Mouse (Mus musculus) embryo, embryonic 10.5 days (tissue): ENCODE measurements around the gene Pank1.
A peak's percentile ranks its signal among the peaks of the same experiment; 100 is the strongest.

ENCODE experiments used
- DNase-seq: peaks from one replicate; pipeline ENCODE4 v3.0.0-alpha.2; 2015; ENCODE audit warnings: low spot score

Gene Pank1

DNA sequence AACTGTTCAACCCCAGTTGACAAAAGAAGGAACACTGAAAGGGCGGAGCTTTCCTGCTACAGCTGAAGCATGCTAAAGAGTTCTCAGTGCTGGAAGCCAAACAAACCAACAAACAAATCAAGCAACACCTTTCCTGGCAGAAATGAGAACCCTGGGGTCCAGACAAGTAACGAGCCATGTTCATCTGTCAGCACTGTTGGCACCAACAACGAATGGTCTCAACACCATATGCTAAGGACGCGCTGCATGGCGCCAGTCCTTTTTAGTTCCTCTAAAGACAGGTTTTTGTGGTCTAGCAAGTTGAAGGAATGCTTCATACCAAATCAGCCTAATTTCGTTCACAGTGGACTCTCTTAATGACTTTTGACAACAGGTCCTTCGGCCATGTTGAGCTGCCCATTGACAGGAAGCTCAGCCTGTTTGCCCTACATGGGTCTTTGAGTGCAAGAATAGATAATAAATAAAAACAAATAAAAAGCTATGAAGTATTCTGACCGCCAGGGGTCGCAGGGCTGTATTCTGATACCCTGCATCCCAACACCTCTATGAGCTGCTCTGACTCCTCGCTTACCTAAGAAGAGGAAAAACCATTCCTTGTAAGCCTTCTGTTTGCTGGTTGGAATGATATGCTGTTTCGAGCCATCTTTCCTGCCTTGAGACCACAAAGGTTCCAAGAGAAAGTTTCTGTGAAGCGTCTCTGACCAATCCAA, 53.2 kb downstream of the Pank1 start:
- peak; percentile 66 for DNase-seq

DNA sequence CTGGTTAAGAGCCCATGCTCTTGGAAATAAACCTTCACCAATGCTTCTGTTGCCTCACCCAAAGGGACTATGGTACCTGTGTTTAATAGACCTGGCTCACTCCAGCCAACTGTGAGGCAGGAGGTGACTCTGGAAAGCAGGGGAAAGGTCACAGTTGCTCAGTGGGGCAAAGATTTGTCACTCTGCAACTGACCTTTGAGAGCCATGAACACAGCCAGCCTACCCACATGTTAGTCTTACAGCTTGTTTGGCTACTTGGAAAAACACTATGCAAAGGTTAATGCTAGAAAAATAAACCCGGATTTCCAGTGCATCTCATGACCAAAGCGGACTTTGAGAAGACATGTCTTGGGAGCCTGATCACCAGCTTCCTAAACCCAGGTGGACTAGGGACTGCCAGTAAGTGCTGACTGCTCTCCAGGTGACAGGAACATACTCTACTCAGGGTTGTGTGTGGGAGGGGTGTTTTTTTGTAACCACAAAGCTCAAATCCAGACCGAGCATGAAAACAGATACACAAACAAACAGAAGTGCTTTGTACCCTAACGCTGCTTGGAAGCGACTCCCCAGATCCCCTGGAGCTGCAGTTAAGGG, 59.6 kb downstream of the Pank1 start:
- DNase-seq: no peak

DNA sequence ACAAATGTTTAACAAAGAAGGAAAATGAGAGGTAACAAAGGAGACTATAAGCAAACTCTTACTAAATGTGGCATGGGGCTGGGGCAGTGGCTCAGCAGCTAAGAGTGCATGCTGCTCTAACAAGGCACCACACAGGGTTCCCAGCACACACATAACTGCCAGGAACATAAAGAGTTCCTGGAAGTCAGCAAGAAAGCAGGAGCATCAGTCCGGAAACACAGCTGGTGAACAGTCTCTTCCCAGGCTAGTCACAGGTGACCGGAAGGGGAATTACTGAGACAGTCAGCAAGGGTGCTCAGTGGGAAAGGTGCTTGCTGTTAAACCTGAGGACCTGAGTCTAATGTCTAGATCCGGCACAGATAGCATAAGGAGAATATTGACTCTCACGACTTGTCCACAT, 63.9 kb downstream of the Pank1 start:
- no peak for DNase-seq

DNA sequence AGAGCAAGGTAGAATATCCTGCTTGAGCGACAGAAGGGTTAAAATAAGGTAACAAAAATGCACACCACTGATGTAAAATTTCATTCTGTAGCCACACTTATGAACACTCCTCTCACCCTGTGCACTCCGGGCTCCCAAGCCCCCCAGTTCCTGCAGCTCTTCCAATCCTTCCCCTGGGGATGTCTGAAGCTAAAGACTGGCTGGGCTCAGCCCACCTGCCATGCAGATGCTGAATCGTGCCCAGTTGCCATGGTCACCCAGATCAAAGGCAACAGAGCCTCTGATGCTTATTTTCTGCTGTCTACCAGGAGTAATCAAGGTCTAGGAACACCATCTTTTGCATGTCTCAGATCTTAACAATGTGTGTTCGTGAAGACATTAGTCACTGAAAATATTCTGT, 64.6 kb downstream of the Pank1 start:
- DNase-seq: peak; percentile 33

DNA sequence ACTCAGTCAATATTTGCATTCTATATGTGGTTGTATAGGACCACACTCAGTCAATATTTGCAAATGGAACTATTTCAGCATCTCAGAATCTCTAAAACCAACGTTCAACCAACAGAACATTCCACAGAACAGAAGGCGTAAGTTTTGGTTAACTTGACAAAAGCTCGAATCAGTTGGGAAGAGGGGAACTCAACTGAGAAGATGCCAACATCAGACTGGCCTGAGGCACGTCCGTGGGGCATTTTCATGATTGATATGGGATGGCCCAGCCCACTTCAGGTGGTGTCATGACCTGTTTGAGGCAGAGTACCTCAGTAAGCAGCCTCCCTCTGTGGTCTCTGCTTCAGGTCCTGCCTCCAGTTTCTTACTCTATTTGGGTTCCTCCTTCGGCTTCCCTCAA, 65.3 kb downstream of the Pank1 start:
- DNase-seq: no peak

DNA sequence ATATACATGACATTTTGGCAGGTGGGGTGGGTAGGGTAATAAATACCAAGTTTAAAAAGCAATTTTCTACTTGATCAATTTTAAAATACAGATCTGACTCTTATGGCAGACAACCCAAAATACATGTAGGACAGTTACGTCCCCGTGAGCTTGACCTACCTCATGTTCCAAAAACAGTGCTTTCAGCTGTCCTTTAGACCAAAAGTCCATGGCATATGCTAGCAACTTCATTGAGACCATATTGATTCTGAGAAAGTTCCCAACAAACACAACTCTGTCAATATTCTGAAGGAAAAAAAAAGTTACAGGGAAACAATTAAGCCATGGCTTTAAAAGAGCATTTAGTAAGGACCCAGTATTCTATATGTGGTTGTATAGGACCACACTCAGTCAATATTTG, 65.7 kb downstream of the Pank1 start:
- DNase-seq: no peak

DNA sequence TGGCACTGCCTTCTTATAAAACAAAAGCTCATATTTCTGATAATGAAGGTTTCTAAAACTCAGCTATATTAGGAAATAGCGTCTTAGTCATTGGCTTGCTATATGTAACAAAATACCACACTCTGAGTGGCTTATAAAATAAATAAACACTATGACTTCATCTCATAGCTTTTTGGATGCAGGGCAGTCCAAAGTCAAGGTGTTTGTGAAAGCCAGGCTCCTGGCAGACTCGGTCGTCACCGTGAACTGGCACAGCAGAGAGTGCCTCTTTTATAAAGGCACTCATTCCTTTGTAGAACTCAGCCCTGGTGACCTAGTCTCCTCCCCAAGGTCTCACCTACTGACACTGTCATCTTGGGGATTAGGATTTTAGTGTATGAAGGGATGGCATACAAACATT, 66.5 kb downstream of the Pank1 start:
- DNase-seq: no peak

DNA sequence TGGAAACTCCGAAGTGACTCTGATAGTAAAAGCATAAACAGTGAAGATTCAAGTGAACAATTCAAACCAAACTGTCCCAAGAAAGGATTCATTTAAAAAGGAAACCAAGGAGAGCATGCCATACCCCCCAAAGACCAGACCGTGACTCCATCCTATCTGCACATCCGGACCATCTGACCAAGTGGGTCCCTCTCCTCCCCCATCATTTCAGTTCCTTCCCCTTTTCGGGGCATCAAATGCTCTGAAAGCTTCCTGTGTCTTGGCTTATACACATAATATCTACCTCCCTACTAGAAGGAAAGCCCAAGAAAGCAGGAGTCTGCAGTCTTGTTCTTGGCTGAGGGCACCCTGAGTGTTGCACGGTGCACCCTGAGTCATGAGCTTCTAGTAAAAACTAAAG, 72.1 kb downstream of the Pank1 start:
- no peak for DNase-seq

DNA sequence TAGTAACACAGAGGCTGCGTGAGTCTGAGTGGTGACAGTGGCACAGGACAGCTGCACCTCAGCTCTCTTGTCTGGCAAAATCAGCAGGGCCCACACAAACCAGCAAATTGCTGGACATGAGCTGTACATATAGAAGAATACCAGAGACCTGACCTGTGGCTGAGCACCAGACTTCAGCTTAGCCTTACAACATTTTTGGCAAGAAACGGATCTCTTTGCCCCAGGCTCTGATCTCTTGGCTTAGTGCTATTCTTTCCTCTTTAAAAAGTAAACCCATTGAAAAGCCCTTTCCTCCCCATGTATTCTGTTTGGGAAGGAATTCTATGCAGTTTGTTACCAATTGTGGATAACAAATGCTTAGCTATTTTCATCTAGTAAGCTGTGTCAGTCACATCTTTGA, 74.2 kb downstream of the Pank1 start:
- DNase-seq: no peak

DNA sequence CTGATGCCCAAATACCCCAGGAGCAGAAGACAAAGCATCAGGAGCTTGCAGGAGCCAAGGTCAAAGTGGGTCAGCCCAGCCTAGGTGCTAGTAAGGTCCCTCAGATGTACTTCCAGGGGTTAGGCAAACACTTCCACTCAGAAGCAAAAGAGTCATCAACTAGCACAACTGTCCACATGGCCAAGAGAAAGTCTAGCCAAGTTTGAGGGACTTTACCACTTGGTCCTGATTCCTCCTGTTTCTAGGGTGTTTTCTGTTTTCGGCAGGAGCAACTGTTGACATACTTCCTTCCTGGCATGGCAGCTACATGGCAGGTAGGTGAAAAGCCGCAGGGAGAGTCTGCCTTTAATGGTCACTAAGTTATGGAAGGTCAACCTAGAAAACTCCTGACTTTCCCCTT, 74.7 kb downstream of the Pank1 start:
- DNase-seq: no peak

DNA sequence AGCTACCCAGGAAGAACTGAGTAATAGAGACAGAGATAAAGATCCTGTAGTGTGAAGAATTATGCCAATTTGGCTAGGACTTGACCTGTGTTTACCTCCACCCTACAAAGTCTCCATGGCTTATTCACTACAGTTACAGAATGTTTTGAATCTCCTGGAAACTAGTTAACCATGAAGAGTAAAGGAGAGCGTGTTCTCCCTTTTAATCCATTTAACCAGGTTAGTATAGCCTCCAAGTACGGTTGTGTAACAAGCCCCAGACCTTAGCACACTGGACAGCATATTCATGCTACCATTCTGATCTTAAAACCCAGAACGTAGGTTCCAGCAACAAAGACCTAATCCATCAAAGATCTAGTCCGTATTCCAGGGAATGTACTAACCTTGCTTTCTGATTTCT, 75.9 kb downstream of the Pank1 start:
- DNase-seq: no peak

DNA sequence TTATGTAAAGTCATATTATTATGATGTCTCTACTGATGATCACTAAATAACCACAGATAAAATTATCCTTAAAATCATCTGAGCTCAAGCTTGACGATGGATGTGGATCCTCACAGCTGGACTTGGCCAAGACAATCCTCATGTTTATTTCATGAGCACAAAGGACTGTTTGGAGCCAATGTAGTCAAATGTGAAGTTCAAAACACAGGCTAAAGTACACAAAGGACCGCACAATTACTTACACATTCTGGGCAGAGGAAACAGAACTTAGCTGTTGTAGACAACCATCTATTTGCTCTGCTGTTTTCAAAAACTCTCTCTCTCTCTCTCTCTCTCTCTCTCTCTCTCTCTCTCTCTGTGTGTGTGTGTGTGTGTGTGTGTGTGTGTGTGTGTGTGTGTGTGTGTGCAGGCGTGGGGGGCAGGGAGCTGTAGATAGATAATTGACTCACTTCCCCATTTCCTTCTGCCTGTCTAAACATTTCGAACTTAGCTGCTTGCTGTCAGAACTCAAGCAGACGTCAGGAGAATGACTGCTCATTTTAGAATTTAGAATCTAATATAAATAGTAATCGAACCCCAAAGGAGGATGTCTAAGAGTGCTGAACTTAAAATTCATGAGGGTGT, 79.5 kb downstream of the Pank1 start:
- DNase-seq: no peak

DNA sequence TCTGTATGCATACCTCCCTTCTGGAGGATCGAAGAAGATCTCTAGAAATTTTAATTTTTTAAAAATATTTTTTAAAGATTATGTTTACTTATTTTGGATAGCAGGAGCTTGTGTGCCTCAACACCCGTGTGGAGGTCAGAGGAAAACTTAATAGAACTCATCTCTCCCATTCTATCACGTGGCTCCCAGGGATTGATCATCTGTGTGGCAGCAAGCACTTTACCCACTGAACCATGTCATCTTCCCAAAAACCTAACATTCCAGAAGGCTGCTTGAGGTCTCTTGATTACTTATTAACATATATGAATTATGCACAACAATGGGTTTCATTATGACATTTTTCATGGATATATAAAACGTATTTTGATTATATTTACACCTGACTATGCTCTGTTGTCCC, 82.9 kb downstream of the Pank1 start:
- no peak for DNase-seq

DNA sequence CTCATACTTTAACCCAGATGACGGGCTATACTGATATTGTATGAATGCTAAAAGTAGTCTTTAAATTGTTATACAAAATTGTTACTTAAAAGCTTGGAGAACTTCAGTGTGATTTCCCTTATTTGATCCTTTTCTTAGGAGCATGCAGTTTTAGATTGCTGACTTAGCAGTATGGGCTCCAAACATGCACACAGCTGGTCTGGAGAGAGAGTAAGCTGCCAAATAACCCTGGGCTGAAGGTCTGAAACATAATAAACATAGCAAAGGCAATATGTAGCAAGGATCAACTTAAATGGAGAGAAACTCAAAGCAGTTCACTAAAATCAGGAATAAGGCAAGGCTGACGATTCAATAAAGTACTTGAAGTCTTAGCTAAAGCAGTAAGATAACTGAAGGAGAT, 96.8 kb downstream of the Pank1 start:
- DNase-seq: no peak

DNA sequence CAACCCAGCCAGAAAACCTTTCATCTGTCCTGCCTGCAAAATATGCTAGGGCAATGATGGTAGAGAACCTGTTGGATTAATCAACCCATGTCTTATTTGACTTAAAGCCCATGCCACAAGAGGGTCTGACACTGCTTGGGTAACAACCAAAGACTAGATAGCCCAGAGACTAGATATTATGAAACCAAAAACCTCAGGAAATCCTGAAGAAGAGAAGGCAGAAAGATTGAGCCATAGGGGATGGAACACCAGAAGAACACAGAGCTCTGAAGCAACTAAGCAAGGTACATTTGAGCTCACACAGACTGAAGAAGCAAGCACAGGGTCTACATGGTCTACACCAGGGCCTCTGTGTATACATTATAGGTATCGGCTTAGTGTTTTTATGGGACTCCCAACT, 100.3 kb downstream of the Pank1 start:
- no peak for DNase-seq

DNA sequence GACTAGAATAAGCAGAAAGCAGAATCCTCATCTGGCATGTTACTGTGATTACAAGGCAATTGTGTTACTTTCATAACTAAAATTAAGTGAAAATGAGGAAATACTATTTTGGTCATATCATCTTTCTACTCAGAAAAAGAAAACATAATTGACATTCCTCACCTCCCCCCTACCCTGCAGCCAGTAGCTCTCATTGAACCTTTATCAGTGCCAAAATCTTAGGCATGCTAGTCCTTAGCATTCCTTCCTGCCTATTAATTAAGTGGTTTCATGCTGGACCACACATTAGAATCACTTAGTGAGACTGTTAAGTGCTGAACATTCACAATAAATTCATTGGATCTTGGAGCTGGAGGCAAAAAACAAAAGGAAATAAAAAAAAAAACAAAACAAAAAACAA, 101.2 kb downstream of the Pank1 start:
- DNase-seq: no peak

DNA sequence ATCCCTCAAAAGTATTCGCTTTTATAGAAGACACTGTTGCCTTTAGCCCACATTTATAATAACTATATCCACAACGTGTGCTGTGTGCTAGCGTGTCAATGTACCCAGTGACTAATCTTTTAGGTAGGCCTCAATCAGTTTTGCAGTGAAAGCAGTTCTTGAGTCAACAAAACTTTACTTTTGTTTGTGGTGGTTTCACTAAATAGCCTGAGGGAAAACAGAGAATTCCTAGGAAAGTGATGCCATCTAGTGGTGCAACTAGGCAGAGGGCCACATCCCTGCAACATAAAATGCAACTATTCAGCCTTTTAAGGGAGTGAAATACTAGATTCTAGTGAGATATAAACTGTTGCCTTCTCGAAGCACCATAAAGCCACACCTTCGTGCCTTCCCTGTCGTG, 106.5 kb downstream of the Pank1 start:
- DNase-seq: peak; percentile 80

DNA sequence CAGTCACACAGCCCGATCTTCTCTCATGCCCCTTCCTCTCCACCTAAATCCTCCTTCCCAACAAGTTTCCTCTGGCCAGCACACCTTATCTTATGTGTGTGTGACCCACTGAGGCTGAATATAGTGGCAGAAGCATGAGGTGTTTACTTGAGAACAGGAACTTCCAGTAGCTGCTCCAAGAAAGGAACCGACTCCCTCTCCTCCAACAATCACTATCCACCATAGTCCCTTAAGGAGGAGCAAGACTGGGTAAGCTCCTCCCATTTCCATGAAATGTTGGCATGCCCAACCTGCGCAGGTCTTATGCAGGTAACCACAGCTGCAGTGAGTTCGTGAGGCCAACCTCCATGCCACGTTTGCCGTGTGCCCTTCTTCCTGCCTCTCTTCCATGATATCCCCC, 108.5 kb downstream of the Pank1 start:
- DNase-seq: no peak

DNA sequence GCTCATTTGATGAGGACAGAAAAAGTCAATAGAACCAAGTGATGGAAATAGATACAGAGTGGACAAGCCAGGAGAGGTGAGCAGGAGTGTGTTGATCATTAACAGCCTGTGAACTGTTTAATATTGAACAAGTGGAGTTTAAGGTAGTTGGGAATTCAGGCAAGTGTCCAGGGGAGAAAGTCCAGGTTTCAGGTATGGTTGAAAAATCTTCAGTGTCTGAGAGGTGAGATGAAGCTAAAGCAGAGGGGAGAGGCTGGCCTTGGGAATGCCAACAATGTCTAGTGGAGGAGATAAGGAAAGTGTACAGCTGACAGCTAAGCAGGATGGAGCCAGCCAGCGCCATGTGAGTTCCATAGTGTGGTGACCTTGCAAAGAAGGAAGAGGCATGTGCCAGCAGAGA, 120.5 kb downstream of the Pank1 start:
- no peak for DNase-seq
